Mouse (Mus musculus): ENCODE results near the gene Pik3r5.

Gene Pik3r5

DNA sequence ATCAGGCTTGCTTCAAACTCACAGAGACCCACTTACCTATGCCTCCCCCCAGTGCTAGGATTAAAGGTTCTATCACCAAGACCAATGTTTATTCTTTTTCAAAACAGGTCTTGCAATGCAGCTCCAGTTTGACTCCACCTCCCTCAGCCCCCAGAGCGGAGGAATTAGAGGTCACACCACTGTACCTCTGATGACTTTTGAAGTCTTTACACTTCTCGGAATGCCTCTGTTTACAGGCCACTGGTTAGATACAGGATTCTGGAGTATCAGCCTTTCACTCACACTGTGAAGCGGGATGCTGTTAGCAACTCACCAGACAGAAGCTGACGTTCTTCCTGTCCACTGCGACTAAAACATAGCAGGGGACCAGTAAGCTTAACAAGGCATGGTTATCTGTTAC lies 30.5 kb upstream of the Pik3r5 start:
- no peak for DNase-seq (ENCODE audit: low read depth)

DNA sequence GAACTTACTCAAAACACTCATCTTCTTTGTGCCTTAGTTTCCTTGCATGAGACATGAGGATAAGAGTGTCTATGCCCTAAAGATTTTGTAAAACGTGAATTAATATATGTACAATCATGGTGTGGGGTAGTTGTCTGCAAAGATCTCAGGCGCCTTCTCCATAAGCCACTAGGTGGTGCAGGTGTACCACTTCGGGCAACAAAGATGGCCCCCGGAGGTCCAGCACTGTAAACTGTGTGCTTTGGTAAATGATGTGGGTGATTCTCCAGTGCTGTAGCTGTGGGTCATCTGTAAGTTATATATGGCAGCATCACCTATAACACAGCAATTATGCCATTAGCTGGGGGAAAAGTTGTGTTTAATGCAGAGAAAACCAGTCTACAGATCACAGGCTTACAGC lies 27.7 kb upstream of the Pik3r5 start:
- DNase-seq (ENCODE audit: low read depth), result peak; percentile 48

DNA sequence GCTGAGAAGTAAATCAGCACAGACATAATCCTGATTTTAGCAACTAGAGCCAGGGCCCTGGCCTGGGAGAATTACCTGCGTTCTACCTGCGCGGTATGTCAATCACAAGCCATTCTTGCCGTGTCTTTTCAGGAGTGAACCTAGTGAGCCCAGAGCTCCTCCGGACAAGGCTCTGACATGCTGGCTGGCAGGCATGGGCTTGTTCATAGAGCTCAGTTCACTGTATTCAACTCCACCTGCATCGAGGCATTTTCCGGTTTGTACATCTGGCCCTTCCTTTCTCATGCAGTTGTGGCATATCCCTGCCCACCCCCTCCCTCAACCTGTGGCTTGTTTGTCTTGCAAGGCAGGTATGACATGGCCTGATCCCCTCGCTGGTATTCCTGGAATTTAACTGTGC lies 26.3 kb upstream of the Pik3r5 start:
- no peak for DNase-seq (ENCODE audit: low read depth)

DNA sequence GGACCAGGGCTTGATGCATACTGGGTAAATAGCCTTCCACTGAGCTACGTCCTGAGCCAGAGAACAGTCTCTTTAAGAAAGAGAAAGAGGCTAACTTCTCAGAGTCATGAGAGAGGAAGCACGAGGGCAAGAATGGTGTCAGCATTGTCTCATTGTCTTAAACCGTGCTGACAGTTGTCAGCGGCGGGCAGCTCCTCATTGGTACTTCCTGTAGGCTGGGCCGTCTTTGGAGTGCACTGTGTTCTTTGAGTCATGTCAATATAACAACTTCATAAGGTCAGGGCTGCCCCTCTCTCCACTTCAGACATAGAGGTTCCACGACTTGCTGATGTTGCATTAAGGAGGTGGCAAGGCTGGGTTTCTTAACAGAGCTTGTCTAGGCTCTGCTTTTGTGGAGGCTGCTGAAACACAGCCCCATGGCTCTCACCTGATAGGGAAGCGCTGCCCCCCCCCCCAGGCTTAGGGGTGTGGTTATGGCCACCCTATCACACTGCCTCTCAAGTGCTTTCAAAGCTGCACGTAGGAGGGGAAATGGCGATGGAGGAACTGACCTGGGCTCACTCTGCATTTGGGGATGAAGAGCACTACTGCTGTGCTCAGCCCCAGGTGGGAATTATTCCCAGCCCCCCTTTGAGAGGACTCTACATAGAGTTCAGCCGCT lies 24.5 kb upstream of the Pik3r5 start:
- DNase-seq (ENCODE audit: low read depth), result no peak

DNA sequence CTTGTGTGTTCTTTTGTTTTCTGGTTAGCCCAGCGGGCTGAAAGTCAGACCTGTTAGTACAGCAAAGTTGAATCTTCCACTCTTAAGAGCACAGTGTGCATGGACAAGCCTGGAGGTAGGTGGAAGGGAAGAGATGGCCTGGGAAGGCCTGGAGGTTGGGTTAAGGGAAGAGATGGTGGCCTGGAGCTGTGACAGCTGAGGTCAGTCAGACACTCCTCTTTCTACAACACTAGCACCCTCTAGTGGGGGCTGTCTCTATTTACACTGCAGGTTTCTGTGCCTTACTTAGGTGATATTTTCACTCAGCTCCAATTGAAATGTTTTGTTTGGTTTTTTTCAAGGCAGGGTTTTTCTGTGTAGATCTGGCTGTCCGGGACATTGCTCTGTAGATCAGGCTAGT lies 23.8 kb upstream of the Pik3r5 start:
- peak; percentile 90 for DNase-seq (ENCODE audit: low read depth)

GRCm38 (mm10) chr11:68417001-68417400 lies 14.9 kb upstream of the Pik3r5 start:
- DNase-seq (ENCODE audit: low read depth), result no peak

DNA sequence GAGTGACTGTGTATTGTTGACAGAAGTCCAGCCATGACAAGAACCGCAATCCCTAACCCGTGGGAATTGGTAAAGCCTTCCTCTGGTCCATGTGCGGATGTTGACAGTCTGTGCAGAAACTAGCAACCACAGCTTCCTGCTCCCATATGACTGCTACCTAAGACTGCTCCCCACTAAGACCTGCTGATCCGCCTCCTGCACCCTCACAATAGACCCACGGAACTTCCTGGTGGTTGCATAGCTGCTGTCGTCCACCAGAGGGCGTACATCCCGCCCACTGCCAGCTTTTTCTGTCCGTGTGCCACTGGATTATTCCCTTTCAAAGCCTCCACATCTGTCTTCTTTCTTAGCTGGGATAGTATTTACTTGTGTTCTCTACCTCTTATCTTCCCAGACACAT lies 14.1 kb upstream of the Pik3r5 start:
- peak; percentile 51 for DNase-seq (ENCODE audit: low read depth)

- no peak for DNase-seq (ENCODE audit: low read depth)
These were observed 6.2 kb upstream of the Pik3r5 start for GRCm38 (mm10) chr11:68425492-68426315.

DNA sequence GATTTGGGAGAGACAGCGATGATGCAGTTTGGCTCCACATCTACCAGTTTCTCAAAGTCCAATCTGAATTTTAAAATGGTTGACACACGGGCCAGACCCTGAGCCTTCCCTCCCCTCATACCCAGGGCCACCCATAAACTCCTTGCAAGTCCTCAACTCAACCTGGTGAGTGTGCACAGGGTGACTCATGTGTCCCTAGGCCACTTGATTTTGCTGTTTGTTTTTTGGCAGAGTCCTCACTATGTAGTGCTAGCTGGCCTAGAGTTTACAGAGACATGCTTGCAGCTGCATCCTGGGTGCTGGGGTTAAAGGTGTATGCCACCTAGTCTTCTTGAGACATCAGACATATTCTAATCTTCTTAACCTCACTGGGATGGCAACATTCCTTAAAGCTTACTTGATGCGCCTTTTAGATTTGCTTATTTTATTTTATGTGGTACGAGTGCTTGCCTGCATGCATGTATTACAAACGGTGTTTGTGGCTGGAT lies 4.8 kb upstream of the Pik3r5 start:
- DNase-seq (ENCODE audit: low read depth), result no peak

DNA sequence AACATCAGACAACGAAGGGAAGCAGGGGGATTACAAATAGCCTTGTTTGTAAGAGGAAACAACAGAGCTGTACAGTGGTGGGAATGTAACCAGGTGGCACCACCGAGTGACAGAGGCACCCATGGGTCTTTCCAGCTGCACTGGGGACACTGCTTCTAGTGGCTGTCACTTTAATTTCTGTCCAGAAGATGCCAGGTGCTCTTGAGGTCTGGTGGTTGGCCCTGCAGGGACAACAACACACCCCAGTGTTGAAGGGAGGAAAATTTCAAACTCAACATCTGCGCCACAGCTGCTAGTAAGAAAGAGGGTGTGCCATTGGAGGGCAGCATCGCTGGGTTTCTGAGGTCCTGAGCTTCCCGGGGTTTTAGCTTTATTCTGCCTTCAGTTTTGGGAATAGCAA lies 1.3 kb upstream of the Pik3r5 start:
- DNase-seq (ENCODE audit: low read depth), result no peak

- DNase-seq (ENCODE audit: low read depth), result no peak
These were observed 570 bp downstream of the Pik3r5 start for GRCm38 (mm10) chr11:68432361-68433021.

DNA sequence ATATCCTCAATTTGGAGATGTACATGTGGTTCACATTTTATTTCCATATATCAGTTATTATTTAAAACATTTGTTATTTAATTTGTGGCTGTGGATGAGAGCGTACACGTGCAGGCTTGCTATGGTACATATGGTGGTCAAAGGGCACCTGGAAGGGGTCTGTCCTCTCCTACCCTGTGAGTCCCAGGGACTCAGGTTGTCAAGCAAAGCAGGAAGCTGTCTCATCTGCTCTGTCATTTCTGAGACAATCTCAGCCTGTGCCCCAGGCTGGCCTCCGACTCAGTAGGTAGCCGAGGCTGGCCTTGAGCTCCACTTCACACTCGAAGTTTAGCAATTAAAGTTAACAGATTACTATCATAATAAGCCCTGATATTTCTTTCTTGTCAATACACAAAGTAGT lies 1.6 kb downstream of the Pik3r5 start:
- no peak for DNase-seq (ENCODE audit: low read depth)

DNA sequence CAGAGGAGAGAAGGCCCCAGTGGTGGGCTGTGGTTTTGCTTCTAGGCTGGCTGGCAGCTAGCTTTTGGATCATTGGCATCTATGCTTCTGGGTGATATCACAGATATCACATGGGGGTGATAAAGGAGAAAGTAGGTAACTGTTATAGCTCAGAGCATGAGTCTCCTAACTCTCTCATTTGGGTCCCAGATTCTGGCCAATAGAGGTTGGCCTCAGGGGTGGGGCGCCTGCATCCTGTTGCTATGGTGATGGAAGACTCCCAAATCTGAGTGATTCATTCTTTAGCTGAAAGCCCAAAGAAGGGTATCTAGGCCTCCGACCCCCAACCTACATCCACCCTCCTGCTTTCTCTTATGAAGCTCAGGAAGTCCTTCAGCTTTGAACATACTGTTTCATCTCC lies 2.8 kb downstream of the Pik3r5 start:
- DNase-seq (ENCODE audit: low read depth), result no peak

- DNase-seq (ENCODE audit: low read depth), result no peak
These were observed 3.7 kb downstream of the Pik3r5 start for GRCm38 (mm10) chr11:68435601-68436000.

DNA sequence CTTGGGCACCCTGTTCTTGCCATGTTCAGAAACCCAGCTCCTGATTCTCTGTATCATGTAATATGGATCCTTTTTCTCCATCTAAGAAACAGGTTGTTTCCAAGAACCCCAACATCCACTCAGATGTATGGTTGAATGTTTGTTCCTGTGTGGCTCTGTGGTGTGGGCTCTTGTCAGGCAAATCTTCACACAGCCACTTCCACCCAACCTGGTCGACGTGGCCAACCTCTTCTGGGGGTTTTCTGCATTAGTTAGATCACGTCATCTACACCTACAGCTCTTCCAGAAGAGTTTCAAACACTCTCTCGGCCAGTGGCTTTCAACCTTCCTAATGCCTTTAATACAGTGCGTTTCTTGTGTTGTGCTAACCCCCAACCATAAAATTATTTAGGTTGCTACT lies 4.5 kb downstream of the Pik3r5 start:
- no peak for DNase-seq (ENCODE audit: low read depth)

- no peak for DNase-seq (ENCODE audit: low read depth)
These were observed 8.2 kb downstream of the Pik3r5 start for GRCm38 (mm10) chr11:68440100-68440499.

GRCm38 (mm10) chr11:68440965-68441364 lies 9.0 kb downstream of the Pik3r5 start:
- no peak for DNase-seq (ENCODE audit: low read depth)

DNA sequence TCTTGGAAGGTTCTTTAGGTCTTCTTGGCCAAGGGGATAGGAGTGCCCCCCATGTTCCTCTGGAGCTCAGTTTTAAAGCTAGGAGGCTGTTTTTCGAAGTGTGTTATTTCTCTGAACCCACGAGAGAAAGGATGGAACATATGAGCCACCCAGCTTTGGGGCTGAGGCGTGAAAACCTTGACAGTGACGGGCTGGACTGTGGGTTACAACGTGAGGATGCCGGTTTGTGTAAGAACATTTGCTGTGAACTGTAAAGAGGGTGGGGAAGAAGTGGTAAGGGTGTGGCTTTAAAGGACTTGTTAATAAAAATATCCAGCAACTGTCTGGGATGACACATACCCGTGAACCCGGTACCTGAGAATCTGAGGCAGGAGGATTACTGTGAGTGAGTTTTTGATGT lies 10.4 kb downstream of the Pik3r5 start:
- no peak for DNase-seq (ENCODE audit: low read depth)

- no peak for DNase-seq (ENCODE audit: low read depth)
These were observed 11.2 kb downstream of the Pik3r5 start for GRCm38 (mm10) chr11:68442983-68443638.

- peak; percentile 78 for DNase-seq (ENCODE audit: low read depth)
These were observed 14.0 kb downstream of the Pik3r5 start for GRCm38 (mm10) chr11:68445901-68446300.

DNA sequence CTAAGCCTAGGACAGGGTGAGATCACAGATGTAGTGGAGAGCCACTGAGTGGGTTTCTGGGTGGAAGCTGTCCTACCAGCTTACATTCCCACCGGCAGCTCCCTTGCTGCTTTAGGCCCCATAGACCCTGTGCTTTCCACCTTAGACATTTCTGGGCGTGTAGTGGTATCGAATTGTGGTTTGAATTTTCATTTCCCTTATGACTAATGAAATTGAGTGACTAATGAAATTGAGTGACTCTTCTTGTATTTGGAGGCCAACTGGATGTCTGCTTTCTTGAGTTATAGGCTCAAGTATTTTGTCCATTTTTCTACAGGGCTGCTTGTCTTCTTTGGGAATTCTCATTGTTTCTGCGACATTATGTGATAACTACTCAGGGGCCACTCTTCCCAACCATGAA lies 14.6 kb downstream of the Pik3r5 start:
- DNase-seq (ENCODE audit: low read depth), result peak; percentile 61

- no peak for DNase-seq (ENCODE audit: low read depth)
These were observed 15.3 kb downstream of the Pik3r5 start for GRCm38 (mm10) chr11:68447242-68447641.
